Mouse (Mus musculus): ENCODE data around the gene Slc7a8. TPM values are rescaled to one million over a fixed set of nuclear protein-coding genes. Genes with fewer than 3 reads are reported as not detected.

Gene Slc7a8
- polyA plus RNA-seq, 1 experiment from 2014 or later, result 12.1 TPM

DNA sequence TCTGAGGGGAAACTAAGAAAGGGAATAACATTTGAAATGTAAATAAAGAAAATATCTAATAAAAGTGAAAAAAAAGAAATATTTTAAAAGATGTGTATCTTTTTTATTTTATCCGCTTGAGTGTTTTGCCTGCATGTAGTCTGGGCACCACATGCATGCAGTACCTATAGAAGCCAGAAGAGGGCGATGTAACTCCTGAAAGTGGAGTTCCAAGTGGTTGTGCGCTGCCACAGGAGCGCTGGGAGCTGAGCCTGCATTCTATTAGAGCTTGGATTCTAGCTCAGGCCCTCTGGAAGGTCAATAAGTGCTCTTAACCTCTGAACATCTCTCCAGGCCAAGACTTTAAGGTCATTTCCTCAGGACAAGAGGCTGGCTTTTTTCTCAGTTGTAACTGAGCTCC is 5.5 kb upstream of the Slc7a8 start:
- no peak overlapping the region for H3K4me3 ChIP-seq (ENCODE audit: low read length)
- H3K9me3 ChIP-seq (ENCODE audit: control insufficient read depth, low read length), result peaks cover 4% of the 10 kb centered on the region; the same call in 1 of the 2 replicates
- no peak overlapping the region for H3K4me2 ChIP-seq (replicated peaks; ENCODE audit: low read depth, low read length)
- H3K9ac ChIP-seq (ENCODE audit: low read depth, low read length), result no peak overlapping the region
- H3K27ac ChIP-seq (ENCODE audit: low read depth, low read length), result no peak overlapping the region
- WGBS, result 55% methylated on average over 4 of the region's 4 CpGs
- ATAC-seq (ENCODE audit: low FRiP score, low TSS enrichment), result no peak
- no peaks in the 10 kb centered on the region for H3K27me3 ChIP-seq (ENCODE audit: control insufficient read depth, insufficient read depth, low read length)
- no peaks in the 10 kb centered on the region for H3K4me1 ChIP-seq (ENCODE audit: control insufficient read depth, insufficient read depth, low read length)
- no peaks in the 10 kb centered on the region for H3K36me3 ChIP-seq (ENCODE audit: control insufficient read depth, insufficient read depth, low read length)

DNA sequence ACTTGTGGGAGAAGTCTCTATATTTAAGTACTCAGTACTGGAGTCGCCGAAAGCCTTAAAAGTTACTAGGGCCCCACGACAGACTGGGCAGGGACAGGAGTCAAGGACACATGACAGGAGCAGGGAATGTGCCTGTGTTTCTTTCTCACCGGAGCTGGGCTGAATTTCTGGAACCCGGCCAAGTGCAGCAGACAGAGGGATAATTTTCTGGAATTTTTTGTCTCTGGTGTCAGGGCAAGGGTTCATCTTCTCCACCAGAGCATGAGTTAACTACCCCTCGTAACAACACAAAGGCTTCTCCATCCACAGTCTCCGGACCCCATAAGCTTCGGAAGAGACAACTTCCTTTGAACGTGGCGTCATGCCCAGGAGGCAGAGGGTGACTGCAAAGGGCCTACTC is 4.7 kb upstream of the Slc7a8 start:
- ATAC-seq (ENCODE audit: low FRiP score, low TSS enrichment), result no peak
- no peak overlapping the region for H3K4me3 ChIP-seq (ENCODE audit: low read length)
- H3K9ac ChIP-seq (ENCODE audit: low read depth, low read length), result no peak overlapping the region
- peaks cover 4% of the 10 kb centered on the region; the same call in 1 of the 2 replicates for H3K9me3 ChIP-seq (ENCODE audit: control insufficient read depth, low read length)
- H3K27ac ChIP-seq (ENCODE audit: low read depth, low read length), result no peak overlapping the region
- 62% methylated on average over 10 of the region's 10 CpGs for WGBS
- H3K4me2 ChIP-seq (replicated peaks; ENCODE audit: low read depth, low read length), result no peak overlapping the region
- H3K36me3 ChIP-seq (ENCODE audit: control insufficient read depth, insufficient read depth, low read length), result no peaks in the 10 kb centered on the region
- no peaks in the 10 kb centered on the region for H3K4me1 ChIP-seq (ENCODE audit: control insufficient read depth, insufficient read depth, low read length)
- no peaks in the 10 kb centered on the region for H3K27me3 ChIP-seq (ENCODE audit: control insufficient read depth, insufficient read depth, low read length)

DNA sequence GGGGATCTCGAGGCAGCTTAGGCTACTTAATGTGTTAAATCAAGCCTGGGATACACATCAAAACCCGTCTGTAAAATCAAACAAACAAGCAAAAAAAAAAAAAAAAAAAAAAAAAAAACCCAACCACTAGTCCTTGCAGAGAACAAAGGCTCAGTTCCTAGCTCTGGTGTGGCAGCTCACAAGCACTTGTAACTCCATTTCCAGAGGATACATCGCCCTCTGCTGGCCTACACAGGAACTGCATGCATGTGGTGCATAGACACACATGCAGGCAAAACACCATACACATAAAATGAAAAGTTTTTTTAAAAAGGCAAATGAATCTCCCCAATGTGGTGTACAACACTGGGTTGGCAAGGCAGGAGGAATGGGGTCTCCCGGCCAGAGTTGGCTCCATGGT is 4.2 kb upstream of the Slc7a8 start:
- Histone ChIP-seq H3K4me1 (ENCODE audit: control insufficient read depth, insufficient read depth, low read length) (no peaks in the 10 kb centered on the region), H3K9me3 (ENCODE audit: control insufficient read depth, low read length) (peaks cover 4% of the 10 kb centered on the region; the same call in 1 of the 2 replicates), H3K27me3 (ENCODE audit: control insufficient read depth, insufficient read depth, low read length) (no peaks in the 10 kb centered on the region), H3K36me3 (ENCODE audit: control insufficient read depth, insufficient read depth, low read length) (no peaks in the 10 kb centered on the region), H3K27ac (ENCODE audit: low read depth, low read length) (no peak overlapping the region), H3K4me3 (ENCODE audit: low read length) (no peak overlapping the region), H3K4me2 (replicated peaks; ENCODE audit: low read depth, low read length) (no peak overlapping the region), H3K9ac (ENCODE audit: low read depth, low read length) (no peak overlapping the region)
- WGBS, result 54% methylated on average over 4 of the region's 4 CpGs
- no peak for ATAC-seq (ENCODE audit: low FRiP score, low TSS enrichment)

DNA sequence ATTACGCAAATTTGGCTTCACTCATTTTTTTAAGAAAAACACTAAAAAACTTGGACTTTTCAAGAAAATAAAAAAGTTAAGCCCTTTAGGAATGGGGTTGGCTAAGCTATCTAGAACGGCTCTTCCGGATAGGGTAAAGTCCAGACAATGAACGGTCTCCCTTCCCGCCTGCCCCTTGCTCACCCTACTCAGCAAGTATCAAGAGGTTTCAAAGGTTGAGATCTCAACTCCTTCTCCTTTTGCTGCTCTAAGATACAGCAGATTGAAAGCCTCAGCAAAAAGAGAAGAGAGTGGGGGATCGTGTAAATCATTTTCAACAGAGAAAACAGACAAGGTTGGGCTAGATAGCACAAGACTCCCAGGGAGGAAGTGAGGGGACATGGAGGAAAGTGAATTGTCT is 1.2 kb upstream of the Slc7a8 start:
- Histone ChIP-seq H3K27me3 (ENCODE audit: control insufficient read depth, insufficient read depth, low read length) (peaks cover 13% of the 10 kb centered on the region), H3K4me2 (replicated peaks; ENCODE audit: low read depth, low read length) (no peak overlapping the region), H3K9ac (ENCODE audit: low read depth, low read length) (no peak overlapping the region), H3K4me3 (ENCODE audit: low read length) (no peak overlapping the region), H3K36me3 (ENCODE audit: control insufficient read depth, insufficient read depth, low read length) (no peaks in the 10 kb centered on the region), H3K4me1 (ENCODE audit: control insufficient read depth, insufficient read depth, low read length) (no peaks in the 10 kb centered on the region; the same call in 1 of the 2 replicates), H3K9me3 (ENCODE audit: control insufficient read depth, low read length) (peaks cover 4% of the 10 kb centered on the region; the same call in 1 of the 2 replicates), H3K27ac (ENCODE audit: low read depth, low read length) (no peak overlapping the region)
- ATAC-seq (ENCODE audit: low FRiP score, low TSS enrichment), result no peak
- 90% methylated on average over 6 of the region's 6 CpGs for WGBS

DNA sequence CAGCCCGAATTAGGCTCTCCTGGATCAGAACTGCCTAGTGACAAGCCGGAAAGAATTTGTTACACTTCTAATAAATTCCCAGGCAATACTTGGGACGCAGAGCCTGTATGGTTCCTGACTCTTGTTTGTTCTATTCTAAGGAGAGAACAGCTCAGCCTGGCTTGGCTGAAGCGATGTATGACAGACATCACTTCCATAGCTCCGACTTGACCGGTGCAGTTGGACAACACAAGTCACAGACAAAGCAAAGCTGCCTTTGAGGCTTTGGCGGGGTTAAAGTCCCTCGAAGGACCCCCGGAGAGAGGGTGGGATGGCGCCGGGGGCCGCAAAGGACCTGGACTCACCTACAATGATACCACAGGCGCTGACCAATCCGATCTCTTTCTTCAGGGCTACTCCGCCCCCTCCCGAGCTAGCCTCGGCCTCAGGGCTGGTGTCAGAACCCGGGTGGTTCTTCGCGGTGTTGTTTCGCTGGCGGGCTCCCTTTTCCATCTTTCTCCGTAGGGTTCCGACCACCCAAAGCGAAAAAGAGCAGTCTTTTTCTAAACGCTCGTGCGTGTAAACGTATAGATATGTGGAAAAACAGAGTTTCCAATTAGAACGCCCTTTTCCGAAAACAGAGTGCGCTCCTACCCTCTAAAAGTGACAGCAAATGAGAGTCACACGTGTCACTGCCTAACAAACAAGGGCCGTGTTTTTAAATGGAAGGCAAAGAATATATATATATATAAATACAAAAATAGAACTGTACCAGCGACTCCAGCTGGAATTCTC is 723 bp downstream of the Slc7a8 start:
- peaks cover 13% of the 10 kb centered on the region for H3K27me3 ChIP-seq (ENCODE audit: control insufficient read depth, insufficient read depth, low read length)
- peak overlapping the region; percentile 55 for H3K4me3 ChIP-seq (ENCODE audit: low read length)
- no peak overlapping the region for H3K27ac ChIP-seq (ENCODE audit: low read depth, low read length)
- H3K36me3 ChIP-seq (ENCODE audit: control insufficient read depth, insufficient read depth, low read length), result no peaks in the 10 kb centered on the region
- WGBS, result 3% methylated on average over 35 of the region's 35 CpGs
- H3K4me2 ChIP-seq (replicated peaks; ENCODE audit: low read depth, low read length), result peak overlapping the region; percentile 92
- H3K9me3 ChIP-seq (ENCODE audit: control insufficient read depth, low read length), result peaks cover 4% of the 10 kb centered on the region; the same call in 1 of the 2 replicates
- H3K4me1 ChIP-seq (ENCODE audit: control insufficient read depth, insufficient read depth, low read length), result no peaks in the 10 kb centered on the region; the same call in 1 of the 2 replicates
- H3K9ac ChIP-seq (ENCODE audit: low read depth, low read length), result peak overlapping the region; percentile 38; the same call in 1 of the 2 replicates
- no peak; the same call in 1 of the 2 replicates for ATAC-seq (ENCODE audit: low FRiP score, low TSS enrichment)

GRCm38 (mm10) chr14:54780084-54780483 is 1.7 kb downstream of the Slc7a8 start:
- no peaks in the 10 kb centered on the region for H3K9me3 ChIP-seq (ENCODE audit: control insufficient read depth, low read length)
- no peak overlapping the region for H3K9ac ChIP-seq (ENCODE audit: low read depth, low read length)
- 85% methylated on average over 9 of the region's 9 CpGs for WGBS
- H3K27ac ChIP-seq (ENCODE audit: low read depth, low read length), result no peak overlapping the region
- peak overlapping the region; percentile 8; the same call in 1 of the 2 replicates for H3K4me2 ChIP-seq (replicated peaks; ENCODE audit: low read depth, low read length)
- no peaks in the 10 kb centered on the region for H3K36me3 ChIP-seq (ENCODE audit: control insufficient read depth, insufficient read depth, low read length)
- peaks cover 13% of the 10 kb centered on the region for H3K27me3 ChIP-seq (ENCODE audit: control insufficient read depth, insufficient read depth, low read length)
- no peak overlapping the region; the same call in 1 of the 2 replicates for H3K4me3 ChIP-seq (ENCODE audit: low read length)
- no peak for ATAC-seq (ENCODE audit: low FRiP score, low TSS enrichment)
- H3K4me1 ChIP-seq (ENCODE audit: control insufficient read depth, insufficient read depth, low read length), result no peaks in the 10 kb centered on the region; the same call in 1 of the 2 replicates

GRCm38 (mm10) chr14:54777893-54778292 is 3.9 kb downstream of the Slc7a8 start:
- H3K4me2 ChIP-seq (replicated peaks; ENCODE audit: low read depth, low read length), result no peak overlapping the region
- H3K9ac ChIP-seq (ENCODE audit: low read depth, low read length), result no peak overlapping the region
- H3K4me3 ChIP-seq (ENCODE audit: low read length), result no peak overlapping the region
- ATAC-seq (ENCODE audit: low FRiP score, low TSS enrichment), result no peak
- H3K36me3 ChIP-seq (ENCODE audit: control insufficient read depth, insufficient read depth, low read length), result no peaks in the 10 kb centered on the region
- H3K9me3 ChIP-seq (ENCODE audit: control insufficient read depth, low read length), result no peaks in the 10 kb centered on the region
- no peak overlapping the region for H3K27ac ChIP-seq (ENCODE audit: low read depth, low read length)
- peaks cover 13% of the 10 kb centered on the region for H3K27me3 ChIP-seq (ENCODE audit: control insufficient read depth, insufficient read depth, low read length)
- H3K4me1 ChIP-seq (ENCODE audit: control insufficient read depth, insufficient read depth, low read length), result no peaks in the 10 kb centered on the region; the same call in 1 of the 2 replicates
- 78% methylated on average over 4 of the region's 4 CpGs for WGBS

DNA sequence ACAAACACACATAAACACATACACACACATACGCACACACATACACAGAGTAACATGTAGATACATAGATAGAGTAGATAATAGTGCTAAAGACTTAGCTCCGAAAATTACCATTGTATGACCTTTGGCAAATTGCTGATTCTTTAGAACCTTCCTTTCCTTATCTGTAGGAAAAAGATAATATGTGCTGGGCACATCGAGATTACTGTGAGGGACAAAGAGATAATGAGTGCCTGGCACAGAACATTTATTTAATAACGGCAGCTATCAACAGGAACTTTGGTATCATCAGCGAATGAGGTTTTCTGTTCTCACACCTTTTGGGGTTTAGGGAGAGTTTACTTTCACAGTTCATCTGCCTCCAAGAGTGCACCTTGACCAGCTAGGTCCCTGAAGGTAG is 5.0 kb downstream of the Slc7a8 start:
- 89% methylated on average over 5 of the region's 5 CpGs for WGBS
- H3K4me1 ChIP-seq (ENCODE audit: control insufficient read depth, insufficient read depth, low read length), result no peaks in the 10 kb centered on the region; the same call in 1 of the 2 replicates

DNA sequence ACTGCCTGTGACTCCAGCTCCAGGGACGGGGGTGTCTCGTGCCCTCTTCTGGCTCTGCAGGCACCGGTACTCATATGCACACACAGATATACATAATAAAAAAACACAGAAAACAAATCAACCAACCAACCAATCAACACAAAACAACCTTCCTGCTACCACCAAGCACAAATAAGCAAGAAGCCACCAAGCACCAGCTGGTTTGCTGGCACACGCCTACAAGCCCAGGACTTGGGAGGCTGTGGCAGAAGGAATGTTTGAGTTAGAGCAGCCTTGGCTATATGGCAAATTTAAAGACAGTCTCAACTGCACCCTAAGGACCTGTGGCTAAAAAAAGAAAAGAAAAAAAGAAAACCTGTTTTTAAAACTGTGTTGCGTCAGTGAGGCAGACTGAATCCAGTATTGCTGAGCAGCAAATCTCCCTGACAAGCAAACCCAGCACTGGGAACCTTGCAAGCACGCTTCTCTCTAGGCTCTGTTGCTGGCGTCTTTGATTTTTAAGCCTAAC is 6.2 kb downstream of the Slc7a8 start:
- Histone ChIP-seq H3K9ac (ENCODE audit: low read depth, low read length) (no peak overlapping the region), H3K27ac (ENCODE audit: low read depth, low read length) (no peak overlapping the region), H3K4me2 (replicated peaks; ENCODE audit: low read depth, low read length) (no peak overlapping the region), H3K27me3 (ENCODE audit: control insufficient read depth, insufficient read depth, low read length) (peaks cover 13% of the 10 kb centered on the region), H3K36me3 (ENCODE audit: control insufficient read depth, insufficient read depth, low read length) (no peaks in the 10 kb centered on the region), H3K4me1 (ENCODE audit: control insufficient read depth, insufficient read depth, low read length) (no peaks in the 10 kb centered on the region; the same call in 1 of the 2 replicates), H3K4me3 (ENCODE audit: low read length) (no peak overlapping the region), H3K9me3 (ENCODE audit: control insufficient read depth, low read length) (no peaks in the 10 kb centered on the region)
- 87% methylated on average over 7 of the region's 7 CpGs for WGBS
- ATAC-seq (ENCODE audit: low FRiP score, low TSS enrichment), result no peak

More for the DNA sequence above, 5.0 kb downstream of the Slc7a8 start:
- no peak overlapping the region for H3K4me2 ChIP-seq (replicated peaks; ENCODE audit: low read depth, low read length)
- H3K4me3 ChIP-seq (ENCODE audit: low read length), result no peak overlapping the region
- ATAC-seq (ENCODE audit: low FRiP score, low TSS enrichment), result no peak
- peaks cover 13% of the 10 kb centered on the region for H3K27me3 ChIP-seq (ENCODE audit: control insufficient read depth, insufficient read depth, low read length)
- no peak overlapping the region for H3K27ac ChIP-seq (ENCODE audit: low read depth, low read length)
- no peaks in the 10 kb centered on the region for H3K9me3 ChIP-seq (ENCODE audit: control insufficient read depth, low read length)
- H3K9ac ChIP-seq (ENCODE audit: low read depth, low read length), result no peak overlapping the region
- H3K36me3 ChIP-seq (ENCODE audit: control insufficient read depth, insufficient read depth, low read length), result no peaks in the 10 kb centered on the region

Measured in kidney, embryonic 14.5 days (tissue).